14 mouse cellular contexts compared by ENCODE assay signal in genomic region chr19:32276263-32276662, GRCm38 (mm10).
DNase-seq lines count a peak whose midpoint lies in the region; ATAC-seq and TF ChIP-seq lines count a peak whose summit lies in the region.
"Had no signal": no experiment of that assay in that cellular context is flagged by ENCODE, and none has a peak within 500 bp of the region (broad histone marks: within the 10 kb centered on the region; RNA-seq: fewer than 3 reads in every experiment).

No protein-coding gene starts in this region.

- TF ChIP-seq POLR2A in testis, adult 2 months (IDR thresholded peaks at IDR 0.05; ENCODE audit: control insufficient read depth, low read depth, low read length): no peak

- no peak overlapping the region for H3K4me2 ChIP-seq in intestine, embryonic 16.5 days (ENCODE audit: low read depth, low read length)
- H3K4me2 ChIP-seq in intestine, embryonic 15.5 days (replicated peaks): no peak overlapping the region
- H3K4me2 ChIP-seq: embryonic facial prominence, embryonic 12.5 days; forebrain, embryonic 15.5 days; limb, embryonic 12.5 days had no signal

- H3K27ac ChIP-seq in intestine, embryonic 16.5 days (ENCODE audit: low read length): no peak overlapping the region
- no peak overlapping the region for H3K27ac ChIP-seq in intestine, embryonic 15.5 days
- peak overlapping the region; percentile 30; the same call in 1 of the 2 replicates for H3K27ac ChIP-seq in testis, adult 2 months (ENCODE audit: control insufficient read depth, insufficient read depth, low read depth, low read length)
- H3K27ac ChIP-seq: embryonic facial prominence, embryonic 12.5 days; forebrain, embryonic 15.5 days; heart, adult 2 months; hindbrain, embryonic 10.5 days; limb, embryonic 12.5 days had no signal

- TF ChIP-seq CTCF in testis, adult 2 months (IDR thresholded peaks at IDR 0.05; ENCODE audit: control insufficient read depth, insufficient read depth, insufficient replicate concordance, low read depth, low read length): no peak

- no peak overlapping the region for H3K4me3 ChIP-seq in intestine, embryonic 16.5 days (ENCODE audit: low read length)
- H3K4me3 ChIP-seq in intestine, embryonic 15.5 days (replicated peaks): no peak overlapping the region
- peak overlapping the region; percentile 75 for H3K4me3 ChIP-seq in testis, adult 2 months (ENCODE audit: control insufficient read depth, low read depth, low read length)
- H3K4me3 ChIP-seq: embryonic facial prominence, embryonic 12.5 days; forebrain, embryonic 15.5 days; heart, adult 2 months; hindbrain, embryonic 10.5 days; limb, embryonic 12.5 days; myocyte had no signal

- H3K4me1 ChIP-seq in intestine, embryonic 16.5 days (ENCODE audit: control insufficient read depth, insufficient read depth, low read length): peaks cover 9% of the 10 kb centered on the region; the same call in 1 of the 2 replicates
- peaks cover 11% of the 10 kb centered on the region; the same call in 1 of the 2 replicates for H3K4me1 ChIP-seq in intestine, embryonic 15.5 days (replicated peaks)
- no peaks in the 10 kb centered on the region; the same call in 1 of the 2 replicates for H3K4me1 ChIP-seq in testis, adult 2 months (ENCODE audit: control insufficient read depth, insufficient read depth, low read length)
- H3K4me1 ChIP-seq: forebrain, embryonic 15.5 days had no signal

- ATAC-seq in intestine, embryonic 16.5 days: 0 out of 2 replicates have a peak, but pooled peaks have one; percentile 11
- no peak; the same call in 1 of the 2 replicates for ATAC-seq in intestine, embryonic 15.5 days
- ATAC-seq: forebrain, embryonic 15.5 days had no signal

- no peaks in the 10 kb centered on the region for H3K9me3 ChIP-seq in intestine, embryonic 16.5 days (ENCODE audit: control insufficient read depth, low read length)
- H3K9me3 ChIP-seq in intestine, embryonic 15.5 days: no peaks in the 10 kb centered on the region
- H3K9me3 ChIP-seq: embryonic facial prominence, embryonic 12.5 days; forebrain, embryonic 15.5 days; hindbrain, embryonic 10.5 days; limb, embryonic 12.5 days had no signal

- no peaks in the 10 kb centered on the region for H3K27me3 ChIP-seq in intestine, embryonic 16.5 days (replicated peaks; ENCODE audit: control insufficient read depth, insufficient read depth, low read length)
- no peaks in the 10 kb centered on the region for H3K27me3 ChIP-seq in intestine, embryonic 15.5 days (replicated peaks)
- H3K27me3 ChIP-seq in testis, adult 2 months (ENCODE audit: control insufficient read depth, insufficient read depth, low read length): no peaks in the 10 kb centered on the region
- H3K27me3 ChIP-seq: embryonic facial prominence, embryonic 12.5 days; forebrain, embryonic 15.5 days; limb, embryonic 12.5 days had no signal

- no peak for DNase-seq in testis, postnatal 14 days (ENCODE audit: low spot score)
- DNase-seq in adrenal gland, postnatal 36 days: peak; percentile 71 to 79
- DNase-seq in naive thymus-derived CD4-positive, alpha-beta T cell, adult 2 months (ENCODE audit: low read depth): peak; percentile 57
- no peak for DNase-seq in layer of hippocampus, postnatal 10 days (ENCODE audit: low spot score in 2 of 2)
- DNase-seq in urinary bladder, postnatal 10 days (ENCODE audit: low spot score): no peak

- no peak overlapping the region for H3K9ac ChIP-seq in intestine, embryonic 16.5 days (ENCODE audit: low read depth, low read length)
- H3K9ac ChIP-seq in intestine, embryonic 15.5 days: no peak overlapping the region
- H3K9ac ChIP-seq: embryonic facial prominence, embryonic 12.5 days; forebrain, embryonic 15.5 days; limb, embryonic 12.5 days had no signal

- 84% methylated on average over 5 of the region's 5 CpGs for WGBS in intestine, embryonic 16.5 days
- WGBS in intestine, embryonic 15.5 days: 90% methylated on average over 5 of the region's 5 CpGs

- no peaks in the 10 kb centered on the region for H3K36me3 ChIP-seq in intestine, embryonic 16.5 days (ENCODE audit: control insufficient read depth, insufficient read depth, low read length)
- no peaks in the 10 kb centered on the region for H3K36me3 ChIP-seq in intestine, embryonic 15.5 days
- H3K36me3 ChIP-seq in testis, adult 2 months (ENCODE audit: control insufficient read depth, insufficient read depth, low read length): no peaks in the 10 kb centered on the region
- H3K36me3 ChIP-seq: embryonic facial prominence, embryonic 12.5 days; forebrain, embryonic 15.5 days; hindbrain, embryonic 10.5 days; limb, embryonic 12.5 days had no signal

Comparison
In these comparisons a context has a peak if more than half of its experiments do, and no peak if none do; other contexts are left out.
1. DNase-seq: peak in adrenal gland, postnatal 36 days (2 of 2) and naive thymus-derived CD4-positive, alpha-beta T cell, adult 2 months (single experiment); none in testis, postnatal 14 days (single experiment), layer of hippocampus, postnatal 10 days (0 of 2) and urinary bladder, postnatal 10 days (single experiment).